Mouse (Mus musculus): ENCODE measurements around the gene Pan3. TPM values are rescaled to one million over a fixed set of nuclear protein-coding genes. Genes with fewer than 3 reads are reported as not detected.

The Pan3 gene
- 43.9 and 45.9 TPM in 2 replicates for polyA plus RNA-seq (2016; fragmentation: Nextera tagmentation; extraction: Ambion mirVana)

GRCm38 (mm10) chr5:147429535-147430305 is at the start of gene Pan3:
TSS of gene Pan3 (plus strand) at chr5:147430161.
- H3K27me3 ChIP-seq (replicated peaks) = no peaks in the 10 kb centered on the region
- H3K9me3 ChIP-seq (replicated peaks) = no peaks in the 10 kb centered on the region
- peak within 1 kb of the TSS; percentile 84 for H3K4me2 ChIP-seq
- peaks cover 16% of the 10 kb centered on the region for H3K36me3 ChIP-seq
- peak; percentile 90 for ATAC-seq
- peak within 1 kb of the TSS; percentile 99 for H3K9ac ChIP-seq
- peak within 1 kb of the TSS; percentile 99 for H3K4me3 ChIP-seq
- peak within 1 kb of the TSS; percentile 100 for H3K27ac ChIP-seq
- H3K4me1 ChIP-seq = peaks cover 55% of the 10 kb centered on the region
- under 1% methylated on average over 46 of the region's 51 CpGs for WGBS (ENCODE audit: insufficient replicate concordance)

DNA sequence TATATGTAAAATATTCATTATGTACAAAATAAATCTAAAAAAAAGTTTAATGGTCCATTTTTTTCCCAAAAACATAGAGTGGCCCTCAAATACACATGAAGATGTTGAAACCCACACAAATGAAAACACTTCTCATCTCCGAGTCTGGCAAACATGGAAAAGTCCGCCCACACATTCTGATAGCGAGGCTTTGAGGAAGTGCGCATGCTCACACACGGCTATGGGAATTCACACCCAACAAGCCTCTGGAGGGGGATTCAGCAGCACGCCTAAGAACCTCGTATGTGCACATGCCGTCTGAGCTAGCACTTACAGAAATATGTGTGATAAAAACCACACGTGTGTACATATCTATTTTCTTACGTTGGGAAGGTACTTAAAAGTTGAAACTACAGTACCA is 48.6 kb upstream of the Pan3 start:
- ATAC-seq = no peak
- Histone ChIP-seq H3K4me1 (peaks cover 4% of the 10 kb centered on the region), H3K36me3 (no peaks in the 10 kb centered on the region), H3K27me3 (replicated peaks) (no peaks in the 10 kb centered on the region), H3K4me3 (no peak overlapping the region), H3K9me3 (replicated peaks) (no peaks in the 10 kb centered on the region), H3K27ac (no peak overlapping the region), H3K9ac (no peak overlapping the region), H3K4me2 (no peak overlapping the region)
- 80% methylated on average over 10 of the region's 10 CpGs for WGBS (ENCODE audit: insufficient replicate concordance)

DNA sequence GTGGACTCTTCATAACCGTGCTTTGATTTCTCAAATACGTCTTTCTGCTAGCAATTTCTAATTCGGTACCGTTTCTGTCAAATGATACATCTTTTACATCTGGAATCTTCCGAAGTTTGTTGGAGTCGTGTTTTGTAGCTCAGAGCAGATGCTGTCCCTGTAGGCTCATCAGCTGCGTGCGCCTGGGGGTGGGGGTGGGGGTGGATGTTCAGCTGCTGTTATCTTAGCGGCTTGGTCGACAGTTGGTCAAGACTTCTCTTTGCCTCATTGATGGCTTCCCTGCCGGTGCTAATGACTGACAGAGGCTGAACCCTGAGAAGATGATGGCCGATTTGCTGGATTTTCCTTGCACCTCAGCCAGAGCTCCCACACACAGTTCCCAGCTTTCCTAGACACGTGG is 43.1 kb upstream of the Pan3 start:
- no peaks in the 10 kb centered on the region for H3K27me3 ChIP-seq (replicated peaks)
- 51% methylated on average over 13 of the region's 13 CpGs for WGBS (ENCODE audit: insufficient replicate concordance)
- no peaks in the 10 kb centered on the region for H3K36me3 ChIP-seq
- peak overlapping the region; percentile 17; the same call in 1 of the 2 replicates for H3K4me2 ChIP-seq
- no peak overlapping the region for H3K4me3 ChIP-seq
- peak overlapping the region; percentile 43; the same call in 1 of the 2 replicates for H3K27ac ChIP-seq
- no peak overlapping the region for H3K9ac ChIP-seq
- peaks cover 42% of the 10 kb centered on the region for H3K4me1 ChIP-seq
- no peaks in the 10 kb centered on the region for H3K9me3 ChIP-seq (replicated peaks)
- peak; percentile 58; the same call in 1 of the 2 replicates for ATAC-seq

DNA sequence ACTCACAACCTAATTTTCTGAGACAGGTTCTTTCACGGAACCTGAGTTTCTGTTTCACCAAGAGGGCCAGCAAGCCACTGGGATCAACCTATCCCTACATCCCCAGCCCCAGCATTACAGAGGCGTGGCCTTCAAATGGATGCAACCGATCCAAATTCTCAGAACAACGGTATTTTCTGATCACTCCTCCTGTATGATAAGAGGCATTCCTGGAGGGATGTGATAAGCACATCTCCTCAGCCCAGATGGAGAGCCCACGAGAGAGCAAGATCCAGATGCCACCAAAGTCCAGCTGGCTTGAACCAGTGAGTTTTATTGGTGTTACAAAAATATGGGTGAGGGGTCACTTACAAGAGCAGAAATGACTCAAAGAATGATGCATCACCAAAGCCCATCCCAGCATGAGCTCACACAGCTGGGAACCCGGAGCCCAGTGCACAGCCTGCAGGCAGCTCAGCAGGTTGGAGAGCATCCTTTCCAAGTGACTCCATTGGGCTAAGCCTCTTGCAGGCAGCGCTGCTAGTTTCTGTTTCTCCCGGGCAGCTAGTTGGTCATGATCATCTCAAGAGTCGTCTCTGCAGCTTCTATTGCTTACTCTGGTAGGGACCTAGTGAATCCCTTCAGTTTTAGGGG is 41.5 kb upstream of the Pan3 start:
- peaks cover 42% of the 10 kb centered on the region for H3K4me1 ChIP-seq
- H3K4me3 ChIP-seq = no peak overlapping the region; the same call in 1 of the 2 replicates
- H3K27ac ChIP-seq = peak overlapping the region; percentile 63
- no peaks in the 10 kb centered on the region for H3K27me3 ChIP-seq (replicated peaks)
- no peaks in the 10 kb centered on the region for H3K36me3 ChIP-seq
- WGBS (ENCODE audit: insufficient replicate concordance) = 36% methylated on average over 9 of the region's 9 CpGs
- peak; percentile 92 for ATAC-seq
- no peaks in the 10 kb centered on the region for H3K9me3 ChIP-seq (replicated peaks)
- H3K4me2 ChIP-seq = peak overlapping the region; percentile 48
- no peak overlapping the region for H3K9ac ChIP-seq

GRCm38 (mm10) chr5:147389052-147389451 is 40.9 kb upstream of the Pan3 start:
- peak overlapping the region; percentile 63 for H3K27ac ChIP-seq

DNA sequence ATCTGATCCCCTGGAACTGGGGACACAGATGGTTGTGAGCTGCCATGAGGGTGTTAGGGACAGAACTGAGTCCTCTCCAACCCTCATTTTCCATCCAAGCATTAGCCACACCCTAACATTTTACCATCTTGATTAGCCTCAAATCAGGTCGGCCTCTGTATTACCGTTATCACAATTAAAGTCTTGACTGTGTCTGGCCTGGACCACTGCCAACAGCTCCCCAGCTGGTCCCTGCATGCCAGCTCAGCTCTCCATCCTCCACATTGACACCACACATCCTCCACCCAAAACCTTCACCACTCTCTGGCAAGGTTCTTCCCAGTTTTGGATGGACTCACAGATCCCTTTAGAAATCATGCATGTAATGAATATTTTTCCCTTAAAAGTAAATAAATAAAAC is 39.2 kb upstream of the Pan3 start:
- ATAC-seq = no peak
- no peak overlapping the region for H3K27ac ChIP-seq
- WGBS (ENCODE audit: insufficient replicate concordance) = 49% methylated on average over 2 of the region's 2 CpGs
- no peaks in the 10 kb centered on the region; the same call in 1 of the 2 replicates for H3K27me3 ChIP-seq (replicated peaks)
- peaks cover 42% of the 10 kb centered on the region for H3K4me1 ChIP-seq
- no peaks in the 10 kb centered on the region for H3K9me3 ChIP-seq (replicated peaks)
- no peak overlapping the region for H3K4me2 ChIP-seq
- no peak overlapping the region for H3K4me3 ChIP-seq
- H3K36me3 ChIP-seq = no peaks in the 10 kb centered on the region
- no peak overlapping the region for H3K9ac ChIP-seq

More at GRCm38 (mm10) chr5:147389052-147389451, 40.9 kb upstream of the Pan3 start:
- Histone ChIP-seq H3K4me2 (peak overlapping the region; percentile 48; the same call in 1 of the 2 replicates), H3K4me1 (peaks cover 42% of the 10 kb centered on the region), H3K9me3 (replicated peaks) (no peaks in the 10 kb centered on the region), H3K36me3 (no peaks in the 10 kb centered on the region), H3K9ac (no peak overlapping the region), H3K27me3 (replicated peaks) (no peaks in the 10 kb centered on the region; the same call in 1 of the 2 replicates), H3K4me3 (no peak overlapping the region)
- 56% methylated on average over 5 of the region's 5 CpGs for WGBS (ENCODE audit: insufficient replicate concordance)
- ATAC-seq = no peak

- Histone ChIP-seq H3K4me1 (peaks cover 26% of the 10 kb centered on the region), H3K9ac (no peak overlapping the region), H3K4me3 (no peak overlapping the region), H3K36me3 (no peaks in the 10 kb centered on the region), H3K4me2 (no peak overlapping the region), H3K27me3 (replicated peaks) (peaks cover 4% of the 10 kb centered on the region), H3K27ac (no peak overlapping the region), H3K9me3 (replicated peaks) (no peaks in the 10 kb centered on the region)
- 42% methylated on average over 12 of the region's 12 CpGs for WGBS (ENCODE audit: insufficient replicate concordance)
- ATAC-seq = no peak
Observed at GRCm38 (mm10) chr5:147392667-147393213, 37.2 kb upstream of the Pan3 start.

DNA sequence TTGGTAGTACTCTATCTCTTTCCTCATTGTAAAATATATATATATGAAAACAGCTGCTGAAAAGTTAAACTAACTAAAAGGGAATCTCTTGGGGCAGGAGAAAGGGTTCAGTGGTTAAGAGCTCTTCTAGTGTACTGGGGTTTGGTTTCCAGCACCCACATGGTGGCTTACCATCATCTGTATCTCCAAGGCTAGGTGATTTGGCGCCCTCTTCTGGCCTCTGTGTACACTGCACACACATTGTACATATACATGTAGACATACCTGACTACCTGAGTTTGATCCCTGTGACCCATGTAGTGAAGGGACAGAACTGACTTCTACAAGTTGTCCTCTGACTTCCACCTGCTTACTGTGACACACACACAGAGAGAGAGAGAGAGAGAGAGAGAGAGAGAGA is 34.9 kb upstream of the Pan3 start:
- ATAC-seq = no peak
- H3K9ac ChIP-seq = no peak overlapping the region
- no peak overlapping the region for H3K4me2 ChIP-seq
- no peaks in the 10 kb centered on the region for H3K9me3 ChIP-seq (replicated peaks)
- 24% methylated on average over 1 of the region's 1 CpGs for WGBS (ENCODE audit: insufficient replicate concordance)
- H3K4me3 ChIP-seq = no peak overlapping the region
- H3K36me3 ChIP-seq = no peaks in the 10 kb centered on the region
- H3K27me3 ChIP-seq (replicated peaks) = peaks cover 27% of the 10 kb centered on the region
- no peak overlapping the region for H3K27ac ChIP-seq
- peaks cover 10% of the 10 kb centered on the region for H3K4me1 ChIP-seq

DNA sequence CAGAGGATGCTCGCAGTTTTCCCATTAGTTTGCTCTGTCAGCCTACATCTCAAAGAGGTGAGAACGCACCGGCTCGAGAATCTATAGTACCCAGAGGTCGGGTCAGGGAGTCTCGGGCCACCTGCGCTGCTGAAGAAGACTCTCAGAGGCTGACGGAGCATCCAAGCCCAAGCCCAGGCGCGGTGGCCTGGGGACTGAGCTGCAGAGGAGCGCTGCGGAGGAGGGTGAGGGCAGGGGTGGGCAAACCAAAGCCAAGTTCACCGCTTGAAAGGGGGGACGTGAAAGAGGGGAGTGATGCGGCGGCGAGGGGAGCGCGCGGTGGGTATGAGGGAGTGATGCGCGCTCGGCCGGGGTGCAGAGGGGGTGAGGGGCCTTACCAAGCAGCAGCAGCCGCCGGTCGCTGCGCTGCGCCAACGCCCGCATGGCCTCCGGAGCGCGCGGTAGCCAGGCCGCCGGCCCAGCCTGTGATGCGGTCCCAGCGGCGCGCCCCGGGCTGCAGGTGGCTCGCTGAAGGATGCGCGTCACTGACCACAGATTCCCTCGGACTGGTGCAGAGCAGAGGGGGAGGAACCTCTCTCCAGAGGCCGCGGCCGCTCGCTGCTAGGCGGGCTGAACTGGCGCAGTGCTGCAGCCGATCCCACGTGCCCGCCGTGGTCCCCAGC is 30.0 kb upstream of the Pan3 start, which contains the start of gene Flt3:
TSS of gene Flt3 (minus strand) at position 647 of the 662 bp plus-strand sequence.
- Histone ChIP-seq H3K27ac (no peak within 1 kb of the TSS), H3K4me3 (peak within 1 kb of the TSS; percentile 39), H3K4me1 (peaks cover 7% of the 10 kb centered on the region; the same call in 1 of the 2 replicates), H3K9ac (no peak within 1 kb of the TSS), H3K36me3 (no peaks in the 10 kb centered on the region), H3K27me3 (replicated peaks) (peaks cover 52% of the 10 kb centered on the region), H3K4me2 (peak within 1 kb of the TSS; percentile 56), H3K9me3 (replicated peaks) (no peaks in the 10 kb centered on the region)
- ATAC-seq = peak; percentile 65
- WGBS (ENCODE audit: insufficient replicate concordance) = 2% methylated on average over 56 of the region's 56 CpGs

GRCm38 (mm10) chr5:147400505-147400979 is 29.4 kb upstream of the Pan3 start:
- Histone ChIP-seq H3K9me3 (replicated peaks) (no peaks in the 10 kb centered on the region), H3K9ac (no peak overlapping the region), H3K4me1 (peaks cover 7% of the 10 kb centered on the region; the same call in 1 of the 2 replicates), H3K4me3 (peak overlapping the region; percentile 39), H3K36me3 (no peaks in the 10 kb centered on the region), H3K4me2 (peak overlapping the region; percentile 56), H3K27me3 (replicated peaks) (peaks cover 56% of the 10 kb centered on the region), H3K27ac (no peak overlapping the region)
- no peak for ATAC-seq
- WGBS (ENCODE audit: insufficient replicate concordance) = 7% methylated on average over 17 of the region's 17 CpGs

- no peak overlapping the region for H3K4me3 ChIP-seq
- H3K36me3 ChIP-seq = no peaks in the 10 kb centered on the region
- H3K27me3 ChIP-seq (replicated peaks) = peaks cover 56% of the 10 kb centered on the region
- H3K4me2 ChIP-seq = no peak overlapping the region
- no peaks in the 10 kb centered on the region for H3K9me3 ChIP-seq (replicated peaks)
- no peak overlapping the region for H3K27ac ChIP-seq
- H3K9ac ChIP-seq = no peak overlapping the region
- H3K4me1 ChIP-seq = peaks cover 7% of the 10 kb centered on the region; the same call in 1 of the 2 replicates
- WGBS (ENCODE audit: insufficient replicate concordance) = 37% methylated on average over 11 of the region's 11 CpGs
- no peak for ATAC-seq
Observed at GRCm38 (mm10) chr5:147401024-147401423, 28.9 kb upstream of the Pan3 start.
